Mouse (Mus musculus) T-helper 2 cell (primary cell): Measurements from ENCODE around the gene Golgb1.

ENCODE experiments used
- in situ Hi-C: fragments of 300-600 bp; cut with MboI, MseI; formaldehyde crosslinking; loops from one replicate; pipeline ENCODE4 v1.15.1; 2025; ENCODE audit warnings: high pct_unique_total_duplicates

The Golgb1 gene

GRCm38 (mm10) chr16:36941137-36941727 is 66.3 kb downstream of the Golgb1 start:
- in situ Hi-C loops, result loop anchor here (25.0 kb wide), 2 partner anchors 1179 to 1596 kb away; partner anchors contain the start of genes Dirc2 and Hspbap1

GRCm38 (mm10) chr16:36941895-36942294 is 67.0 kb downstream of the Golgb1 start:
- in situ Hi-C loops, result loop anchor here (25.0 kb wide), 2 partner anchors 1180 to 1595 kb away; partner anchors contain the start of genes Dirc2 and Hspbap1

- in situ Hi-C loops, result loop anchor here (25.0 kb wide), 2 partner anchors 1181 to 1594 kb away; partner anchors contain the start of genes Dirc2 and Hspbap1
Observed at GRCm38 (mm10) chr16:36943591-36943990, 68.7 kb downstream of the Golgb1 start.

- in situ Hi-C loops, result loop anchor here (25.0 kb wide), 2 partner anchors 1183 to 1592 kb away; partner anchors contain the start of genes Dirc2 and Hspbap1
Observed at GRCm38 (mm10) chr16:36944895-36945424, 70.0 kb downstream of the Golgb1 start.

GRCm38 (mm10) chr16:36946459-36947159 is 71.7 kb downstream of the Golgb1 start:
- in situ Hi-C loops, result loop anchor here (25.0 kb wide), 2 partner anchors 1184 to 1591 kb away; partner anchors contain the start of genes Dirc2 and Hspbap1

GRCm38 (mm10) chr16:36947646-36948197 is 72.8 kb downstream of the Golgb1 start:
- in situ Hi-C loops, result loop anchor here (25.0 kb wide), 2 partner anchors 1185 to 1590 kb away; partner anchors contain the start of genes Dirc2 and Hspbap1

- in situ Hi-C loops, result loop anchor here (25.0 kb wide), 2 partner anchors 1187 to 1588 kb away; partner anchors contain the start of genes Dirc2 and Hspbap1
Observed at GRCm38 (mm10) chr16:36949614-36950336, 74.8 kb downstream of the Golgb1 start.

GRCm38 (mm10) chr16:36951029-36951428 is 76.1 kb downstream of the Golgb1 start:
- in situ Hi-C loops, result no loop called here

- in situ Hi-C loops, result no loop called here
Observed at GRCm38 (mm10) chr16:36955106-36955505, 80.2 kb downstream of the Golgb1 start.

GRCm38 (mm10) chr16:36963415-36963814 is 88.5 kb downstream of the Golgb1 start:
- in situ Hi-C loops, result loop anchor here (5.0 to 10.0 kb wide), 2 partner anchors 34 to 1299 kb away; no protein-coding TSS in a partner anchor

GRCm38 (mm10) chr16:36979127-36979526 is 104.2 kb downstream of the Golgb1 start:
- in situ Hi-C loops, result no loop called here
